31 mouse cellular contexts compared by ENCODE assay signal in the genomic region with DNA sequence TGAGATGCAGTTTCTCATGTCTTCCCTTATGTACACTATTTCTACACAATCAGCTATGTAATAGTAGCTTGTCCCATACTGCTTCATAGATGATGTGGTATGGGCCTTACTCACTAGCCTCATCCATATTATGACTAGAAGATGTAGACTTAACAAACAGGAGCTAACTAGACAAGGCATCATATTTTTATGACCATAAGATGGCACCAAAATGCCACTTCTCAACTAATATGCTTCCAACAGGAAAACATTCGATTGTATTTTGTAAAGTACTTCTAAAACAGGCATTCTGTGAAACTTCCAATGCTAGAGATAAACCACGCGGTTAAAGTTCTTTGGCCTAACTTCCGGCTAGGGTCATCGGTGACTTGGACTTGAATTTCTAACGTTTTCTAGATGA. TPM values are rescaled to one million over a fixed set of nuclear protein-coding genes. Genes with fewer than 3 reads are reported as not detected.
DNase-seq lines count a peak whose midpoint lies in the region; ATAC-seq and TF ChIP-seq lines count a peak whose summit lies in the region.
"Had no signal": no experiment of that assay in that cellular context is flagged by ENCODE, and none has a peak within 500 bp of the region (broad histone marks: within the 10 kb centered on the region; RNA-seq: fewer than 3 reads in every experiment).

No protein-coding gene starts in this region.

- H3K9ac ChIP-seq in hindbrain, embryonic 14.5 days = no peak overlapping the region
- no peak overlapping the region for H3K9ac ChIP-seq in hindbrain, embryonic 13.5 days
- H3K9ac ChIP-seq: embryonic facial prominence, embryonic 13.5 days; liver, embryonic 13.5 days; midbrain, embryonic 15.5 days had no signal

- peak; percentile 31 for DNase-seq in hindbrain, embryonic 14.5 days (ENCODE audit: low spot score)
- DNase-seq in left cerebral cortex, adult 2 months (ENCODE audit: extremely low spot score in 1 of 2, low spot score in 2 of 2) = no peak
- DNase-seq in left cerebral cortex, adult 8-10 months (ENCODE audit: low spot score in 2 of 2) = no peak
- peak; percentile 25 for DNase-seq in 3T3-L1 (ENCODE audit: low read depth, low spot score)
- peak; percentile 18 for DNase-seq in NIH3T3 (ENCODE audit: low read depth)
- DNase-seq in ovary, postnatal 36 days (ENCODE audit: low spot score) = no peak
- DNase-seq: adrenal gland, postnatal 10 days; B cell, adult 2 months; cerebellum, adult 11-12 months; cerebellum, postnatal 10 days; heart, postnatal 14 days; kidney, adult 8-10 months; kidney, postnatal 14 days; left cerebral cortex, postnatal 4 days; liver, embryonic 13.5 days; lung, adult 2 months; lung, postnatal 14 days; right cerebral cortex, adult 18-20 months; spleen, adult 18-20 months; thymus, adult 2 months; thymus, postnatal 36 days had no signal

- 92% methylated on average over 6 of the region's 6 CpGs for WGBS in hindbrain, embryonic 14.5 days
- 95% methylated on average over 6 of the region's 6 CpGs for WGBS in hindbrain, embryonic 13.5 days

- no peaks in the 10 kb centered on the region for H3K27me3 ChIP-seq in hindbrain, embryonic 14.5 days (ENCODE audit: control insufficient read depth, insufficient read depth, low read length)
- H3K27me3 ChIP-seq in hindbrain, embryonic 13.5 days = no peaks in the 10 kb centered on the region
- H3K27me3 ChIP-seq: embryonic facial prominence, embryonic 13.5 days; liver, embryonic 13.5 days; megakaryocyte, embryonic 14.5 days; midbrain, embryonic 15.5 days had no signal

- no peak for ATAC-seq in hindbrain, embryonic 14.5 days (ENCODE audit: low FRiP score)
- ATAC-seq in hindbrain, embryonic 13.5 days (ENCODE audit: low FRiP score) = no peak
- no peak for ATAC-seq in megakaryocyte progenitor cell, adult 5-6 weeks (replicated peaks; ENCODE audit: poor library complexity)
- ATAC-seq: forebrain, embryonic 16.5 days; inflammation-experienced regulatory T-cells, adult 6 months; midbrain, embryonic 15.5 days had no signal

- H3K4me2 ChIP-seq in hindbrain, embryonic 14.5 days (replicated peaks) = no peak overlapping the region
- no peak overlapping the region for H3K4me2 ChIP-seq in hindbrain, embryonic 13.5 days
- H3K4me2 ChIP-seq: embryonic facial prominence, embryonic 13.5 days; liver, embryonic 13.5 days; midbrain, embryonic 15.5 days had no signal

- no peaks in the 10 kb centered on the region for H3K9me3 ChIP-seq in hindbrain, embryonic 14.5 days (ENCODE audit: control insufficient read depth, low read length)
- no peaks in the 10 kb centered on the region for H3K9me3 ChIP-seq in hindbrain, embryonic 13.5 days
- H3K9me3 ChIP-seq: embryonic facial prominence, embryonic 13.5 days; liver, embryonic 13.5 days; megakaryocyte, embryonic 14.5 days; midbrain, embryonic 15.5 days had no signal

- H3K27ac ChIP-seq in hindbrain, embryonic 14.5 days = no peak overlapping the region
- no peak overlapping the region for H3K27ac ChIP-seq in hindbrain, embryonic 13.5 days
- H3K27ac ChIP-seq in left cerebral cortex, adult 2 months = no peak overlapping the region
- H3K27ac ChIP-seq: embryonic facial prominence, embryonic 13.5 days; liver, embryonic 13.5 days; midbrain, embryonic 15.5 days had no signal

- peak; percentile 12; the same call in 1 of the 2 replicates for TF ChIP-seq CTCF in left cerebral cortex, adult 2 months (IDR thresholded peaks at IDR 0.05)

- H3K4me3 ChIP-seq in hindbrain, embryonic 14.5 days (replicated peaks; ENCODE audit: low read length) = no peak overlapping the region
- no peak overlapping the region for H3K4me3 ChIP-seq in hindbrain, embryonic 13.5 days
- no peak overlapping the region for H3K4me3 ChIP-seq in left cerebral cortex, adult 2 months
- H3K4me3 ChIP-seq: embryonic facial prominence, embryonic 13.5 days; liver, embryonic 13.5 days; megakaryocyte, embryonic 14.5 days; midbrain, embryonic 15.5 days had no signal

- intact Hi-C loops in left cerebral cortex, adult 2 months (cut with DNase I) = no loop called here

- H3K4me1 ChIP-seq in hindbrain, embryonic 14.5 days (replicated peaks; ENCODE audit: control insufficient read depth, insufficient read depth, low read length) = no peaks in the 10 kb centered on the region
- no peaks in the 10 kb centered on the region for H3K4me1 ChIP-seq in hindbrain, embryonic 13.5 days (replicated peaks)
- H3K4me1 ChIP-seq: embryonic facial prominence, embryonic 13.5 days; liver, embryonic 13.5 days; megakaryocyte, embryonic 14.5 days; midbrain, embryonic 15.5 days had no signal

- H3K36me3 ChIP-seq in hindbrain, embryonic 14.5 days (replicated peaks; ENCODE audit: control insufficient read depth, insufficient read depth) = peaks cover 67% of the 10 kb centered on the region
- peaks cover 37% of the 10 kb centered on the region for H3K36me3 ChIP-seq in hindbrain, embryonic 13.5 days

RNA-seq across cellular contexts. Expression of gene Nek11, which starts 13.2 kb away (rescaled TPM):
- polyA plus RNA-seq in hindbrain, embryonic 14.5 days (2014; fragmentation: Nextera tagmentation; extraction: Ambion mirVana) = 2.9 and 3.2 TPM in 2 replicates
- 3.2 TPM in 2 replicates for polyA plus RNA-seq in hindbrain, embryonic 13.5 days (2015; fragmentation: Nextera tagmentation; extraction: Ambion mirVana)
- 1 to 10 TPM; 1.0 to 1.6 TPM for total RNA-seq in left cerebral cortex, adult 2 months (2021)
- total RNA-seq in left cerebral cortex, adult 8-10 months (2022) = 1 to 10 TPM in 3 of 4 experiments, under 1 TPM in 1; 0.81 to 2.5 (median 1.8) TPM
- total RNA-seq in megakaryocyte progenitor cell, adult 5-6 weeks (2015) = not detected in 2 replicates
- not detected in 2 replicates for total RNA-seq in megakaryocyte progenitor cell, adult 5-6 weeks (2017)
- total RNA-seq: common myeloid progenitor, adult 5-6 weeks; gastrocnemius, adult 8-10 months; heart, adult 8-10 months had no signal
- polyA plus RNA-seq: inflammation-experienced regulatory T-cells, adult 6 months; liver, embryonic 13.5 days had no signal

RNA-seq across cellular contexts. Expression of gene Aste1, which starts 13.4 kb away (rescaled TPM):
- 11.4 and 13.7 TPM in 2 replicates for polyA plus RNA-seq in hindbrain, embryonic 14.5 days (2014; fragmentation: Nextera tagmentation; extraction: Ambion mirVana)
- 12.4 and 12.8 TPM in 2 replicates for polyA plus RNA-seq in hindbrain, embryonic 13.5 days (2015; fragmentation: Nextera tagmentation; extraction: Ambion mirVana)
- 10 to 100 TPM; 11.8 to 12.9 TPM for total RNA-seq in left cerebral cortex, adult 2 months (2021)
- 10 to 100 TPM; 10.0 to 14.2 (median 11.4) TPM for total RNA-seq in left cerebral cortex, adult 8-10 months (2022)
- 24.6 and 25.1 TPM in 2 replicates for total RNA-seq in megakaryocyte progenitor cell, adult 5-6 weeks (2015)
- total RNA-seq in megakaryocyte progenitor cell, adult 5-6 weeks (2017) = 11.9 and 12.2 TPM in 2 replicates

Comparison
In these comparisons a context has a peak if more than half of its experiments do, and no peak if none do; other contexts are left out.
1. DNase-seq: peak in hindbrain, embryonic 14.5 days (single experiment), 3T3-L1 (single experiment) and NIH3T3 (single experiment); none in left cerebral cortex, adult 2 months (0 of 2), left cerebral cortex, adult 8-10 months (0 of 2) and ovary, postnatal 36 days (single experiment).